Mouse (Mus musculus) T-helper 17 cell (primary cell): ENCODE data around the gene Prune1.

Source experiments
- in situ Hi-C, 2 experiments: fragments of 300-600 bp; cut with MboI, MseI; formaldehyde crosslinking; loops; 1 replicate in 1 of 2; 2 replicates in 1 of 2; pipeline ENCODE4 v1.15.1; 2025; ENCODE audit warnings: high pct_unique_total_duplicates in 2 of 2

Gene Prune1

GRCm38 (mm10) chr3:95306244-95306643 lies 24.4 kb upstream of the Prune1 start:
- in situ Hi-C loops = no loop called here

GRCm38 (mm10) chr3:95301204-95301796 lies 19.4 kb upstream of the Prune1 start:
- in situ Hi-C loops = no loop called here

GRCm38 (mm10) chr3:95298018-95298417 lies 16.1 kb upstream of the Prune1 start:
- in situ Hi-C loops = no loop called here

GRCm38 (mm10) chr3:95296103-95296469 lies 14.2 kb upstream of the Prune1 start:
- in situ Hi-C loops = no loop called here

GRCm38 (mm10) chr3:95295321-95296102 lies 13.6 kb upstream of the Prune1 start:
- in situ Hi-C loops = no loop called here

- in situ Hi-C loops = no loop called here
Measured at GRCm38 (mm10) chr3:95294718-95295117, 12.8 kb upstream of the Prune1 start.

GRCm38 (mm10) chr3:95294316-95294715 lies 12.4 kb upstream of the Prune1 start:
- in situ Hi-C loops = no loop called here

- in situ Hi-C loops = no loop called here
Measured at GRCm38 (mm10) chr3:95293537-95293936, 11.7 kb upstream of the Prune1 start.

GRCm38 (mm10) chr3:95292899-95293298 lies 11.0 kb upstream of the Prune1 start:
- in situ Hi-C loops = no loop called here

GRCm38 (mm10) chr3:95291041-95291440 lies 9.2 kb upstream of the Prune1 start:
- in situ Hi-C loops = no loop called here

GRCm38 (mm10) chr3:95290156-95290555 lies 8.3 kb upstream of the Prune1 start:
- in situ Hi-C loops = no loop called here

- in situ Hi-C loops = no loop called here
Measured at GRCm38 (mm10) chr3:95289419-95289818, 7.5 kb upstream of the Prune1 start.

GRCm38 (mm10) chr3:95287541-95287940 lies 5.7 kb upstream of the Prune1 start:
- in situ Hi-C loops = no loop called here

- in situ Hi-C loops = no loop called here
Measured at GRCm38 (mm10) chr3:95286510-95286909, 4.6 kb upstream of the Prune1 start.

- in situ Hi-C loops = no loop called here
Measured at GRCm38 (mm10) chr3:95286011-95286410, 4.1 kb upstream of the Prune1 start.

GRCm38 (mm10) chr3:95285390-95285789 lies 3.5 kb upstream of the Prune1 start:
- in situ Hi-C loops = no loop called here

- in situ Hi-C loops = no loop called here
Measured at GRCm38 (mm10) chr3:95284501-95285281, 2.8 kb upstream of the Prune1 start.

- in situ Hi-C loops = no loop called here
Measured at GRCm38 (mm10) chr3:95284062-95284461, 2.2 kb upstream of the Prune1 start.

- in situ Hi-C loops = no loop called here
Measured at GRCm38 (mm10) chr3:95283589-95283941, 1.7 kb upstream of the Prune1 start.

- in situ Hi-C loops = no loop called here
Measured at GRCm38 (mm10) chr3:95282865-95283588, 1.2 kb upstream of the Prune1 start.

GRCm38 (mm10) chr3:95282381-95282864 lies 547 bp upstream of the Prune1 start:
- in situ Hi-C loops = no loop called here

- in situ Hi-C loops = no loop called here
Measured at GRCm38 (mm10) chr3:95280747-95281146, 1.1 kb downstream of the Prune1 start.
